Mouse (Mus musculus): Measurements from ENCODE around the gene Igfbp2.

- TF ChIP-seq CTCF (IDR thresholded peaks at IDR 0.05; ENCODE audit: extremely low read depth, insufficient read depth, low read length) (no peak), POLR2A (IDR thresholded peaks at IDR 0.05; ENCODE audit: extremely low read depth, insufficient read depth, low read length) (no peak)
Measured at GRCm38 (mm10) chr1:72806044-72806584, 18.2 kb upstream of the Igfbp2 start.
